ENCODE assay signal across 8 mouse cellular contexts in genomic region chr7:83438538-83439393, GRCm38 (mm10).
DNase-seq lines count a peak whose midpoint lies in the region; ATAC-seq and TF ChIP-seq lines count a peak whose summit lies in the region.

No protein-coding gene starts in this region.

- intact Hi-C loops in left cerebral cortex, postnatal 4 days (cut with DNase I): no loop called here

- POLR2A ChIA-PET in Patski (lab: Charles Lee): no interaction called here

- H3K27me3 ChIP-seq in forebrain, embryonic 10.5 days (ENCODE audit: poor library complexity, severe bottlenecking): no peaks in the 10 kb centered on the region
- no peaks in the 10 kb centered on the region for H3K27me3 ChIP-seq in forebrain, embryonic 14.5 days (replicated peaks; ENCODE audit: control insufficient read depth, insufficient read depth, low read length)
- no peaks in the 10 kb centered on the region for H3K27me3 ChIP-seq in Patski

- DNase-seq in forebrain, embryonic 10.5 days (ENCODE audit: extremely low spot score, low spot score): no peak
- no peak for DNase-seq in forebrain, embryonic 14.5 days (ENCODE audit: low spot score)
- peak; percentile 14 for DNase-seq in left cerebral cortex, postnatal 4 days
- no peak for DNase-seq in left cerebral cortex, adult 9 months (ENCODE audit: low spot score in 2 of 2)
- peak; percentile 50 for DNase-seq in Patski (ENCODE audit: low read depth, low spot score)
- DNase-seq in kidney, postnatal 14 days: peak; percentile 51
- DNase-seq in cerebellum, adult 9-11 months: no peak
- DNase-seq in cerebellum, adult 11 months: no peak

- H3K4me1 ChIP-seq in forebrain, embryonic 10.5 days: peaks cover 26% of the 10 kb centered on the region
- peaks cover 5% of the 10 kb centered on the region for H3K4me1 ChIP-seq in forebrain, embryonic 14.5 days (ENCODE audit: control insufficient read depth, insufficient read depth, low read length)

- in situ Hi-C loops in Patski (cut with MboI; ENCODE audit: low pct_unique_long_range_greater_than_20kb): no loop called here

- TF ChIP-seq CTCF in Patski (IDR thresholded peaks at IDR 0.05): peak; percentile 33

- no peaks in the 10 kb centered on the region for H3K36me3 ChIP-seq in forebrain, embryonic 10.5 days (replicated peaks)
- no peaks in the 10 kb centered on the region for H3K36me3 ChIP-seq in forebrain, embryonic 14.5 days (ENCODE audit: control insufficient read depth, insufficient read depth, low read length)

- H3K9me3 ChIP-seq in forebrain, embryonic 10.5 days: no peaks in the 10 kb centered on the region
- H3K9me3 ChIP-seq in forebrain, embryonic 14.5 days (replicated peaks; ENCODE audit: control insufficient read depth, low read length): no peaks in the 10 kb centered on the region

- WGBS in forebrain, embryonic 10.5 days: 62% methylated on average over 7 of the region's 7 CpGs
- 58% methylated on average over 7 of the region's 7 CpGs for WGBS in forebrain, embryonic 14.5 days

- CTCF ChIA-PET in Patski (lab: Charles Lee): no interaction called here

- H3K27ac ChIP-seq in forebrain, embryonic 10.5 days: 0 out of 2 replicates have a peak overlapping the region, but pooled peaks have one; percentile 25
- H3K27ac ChIP-seq in forebrain, embryonic 14.5 days (ENCODE audit: low read depth, low read length): no peak overlapping the region

- H3K4me3 ChIP-seq in forebrain, embryonic 10.5 days: no peak overlapping the region
- H3K4me3 ChIP-seq in forebrain, embryonic 14.5 days (ENCODE audit: low read depth, low read length): no peak overlapping the region

- H3K9ac ChIP-seq in forebrain, embryonic 14.5 days (ENCODE audit: low read length): no peak overlapping the region

- ATAC-seq in forebrain, embryonic 14.5 days: no peak
- peak; percentile 83 for ATAC-seq in Patski

- H3K4me2 ChIP-seq in forebrain, embryonic 14.5 days (ENCODE audit: low read length): no peak overlapping the region

Comparison
In these comparisons a context has a peak if more than half of its experiments do, and no peak if none do; other contexts are left out.
1. DNase-seq: peak in left cerebral cortex, postnatal 4 days (single experiment), Patski (single experiment) and kidney, postnatal 14 days (single experiment); none in forebrain, embryonic 10.5 days (single experiment), forebrain, embryonic 14.5 days (single experiment), left cerebral cortex, adult 9 months (0 of 2), cerebellum, adult 9-11 months (single experiment) and cerebellum, adult 11 months (single experiment).